Mouse (Mus musculus) megakaryocyte-erythroid progenitor cell, adult 5-6 weeks (primary cell): ENCODE results near the gene Rab11fip3. TPM values are rescaled to one million over a fixed set of nuclear protein-coding genes. Genes with fewer than 3 reads are reported as not detected.
"Not testable (repeated sequence)": the region's sequence is repeated elsewhere in the genome, so short reads cannot be mapped to it uniquely, and the experiment has no call there.

Experiments used
- ATAC-seq: replicated peaks from 2 replicates; pipeline ENCODE4 v1.8.0; 2016; ENCODE audit warnings: mild to moderate bottlenecking, inconsistent platforms; ENCODE audit not compliant: severe bottlenecking, poor library complexity, low FRiP score, low TSS enrichment
- total RNA-seq, 2 experiments: library from RNA; stranded (forward) in 1 of 2; stranded (reverse) in 1 of 2; fragments of 200-1000, 215-1000 nt in 1 of 2; fragments of >200 nt in 1 of 2; fragmentation: Nextera tagmentation in 1 of 2; gene quantifications; 2 replicates each; pipeline ENCODE4 v1.2.3; 2014 to 2017

Gene Rab11fip3
- total RNA-seq (2014; fragmentation: Nextera tagmentation): 0.48 and 3.2 TPM in 2 replicates
- total RNA-seq (2017): 0.33 and 0.65 TPM in 2 replicates

- peak; percentile 78 for ATAC-seq
Observed at GRCm38 (mm10) chr17:26068831-26069739, at the start of gene Rab11fip3. Gene Rab11fip3, minus strand, starts transcription at chr17:26069555.

- no peak for ATAC-seq
Observed at GRCm38 (mm10) chr17:26116503-26117258, 47.3 kb upstream of the Rab11fip3 start.

GRCm38 (mm10) chr17:26115956-26116487 lies 46.7 kb upstream of the Rab11fip3 start:
- no peak for ATAC-seq

GRCm38 (mm10) chr17:26115205-26115898 lies 46.0 kb upstream of the Rab11fip3 start:
- peak; percentile 62 for ATAC-seq

- not testable (repeated sequence) for ATAC-seq
Observed at GRCm38 (mm10) chr17:26114461-26114860, 45.1 kb upstream of the Rab11fip3 start.

- no peak for ATAC-seq
Observed at GRCm38 (mm10) chr17:26114061-26114460, 44.7 kb upstream of the Rab11fip3 start.

GRCm38 (mm10) chr17:26113181-26113948 lies 44.0 kb upstream of the Rab11fip3 start, which contains the start of gene Tmem8:
Gene Tmem8, plus strand, starts transcription at chr17:26113299.
- peak; percentile 31; the same call in 1 of the 2 replicates for ATAC-seq

- ATAC-seq: no peak
Observed at GRCm38 (mm10) chr17:26112751-26113150, 43.4 kb upstream of the Rab11fip3 start.

- ATAC-seq: no peak
Observed at GRCm38 (mm10) chr17:26111722-26112121, 42.4 kb upstream of the Rab11fip3 start.

GRCm38 (mm10) chr17:26111024-26111423 lies 41.7 kb upstream of the Rab11fip3 start:
- no peak for ATAC-seq

GRCm38 (mm10) chr17:26110156-26110555 lies 40.8 kb upstream of the Rab11fip3 start:
- ATAC-seq: no peak

- no peak for ATAC-seq
Observed at GRCm38 (mm10) chr17:26105619-26106018, 36.3 kb upstream of the Rab11fip3 start.

GRCm38 (mm10) chr17:26101478-26101877 lies 32.1 kb upstream of the Rab11fip3 start:
- no peak for ATAC-seq

GRCm38 (mm10) chr17:26100166-26100565 lies 30.8 kb upstream of the Rab11fip3 start:
- no peak for ATAC-seq

GRCm38 (mm10) chr17:26099316-26099715 lies 30.0 kb upstream of the Rab11fip3 start:
- ATAC-seq: not testable (repeated sequence)

- ATAC-seq: no peak
Observed at GRCm38 (mm10) chr17:26098461-26098860, 29.1 kb upstream of the Rab11fip3 start.

- ATAC-seq: peak; percentile 89
Observed at GRCm38 (mm10) chr17:26095121-26095740, 25.9 kb upstream of the Rab11fip3 start, which contains the start of gene Nme4. Gene Nme4, minus strand, starts transcription at chr17:26095602.

GRCm38 (mm10) chr17:26094531-26095110 lies 25.3 kb upstream of the Rab11fip3 start:
- no peak for ATAC-seq
